Mouse (Mus musculus): ENCODE results near the gene Klf2.

Klf2 gene

GRCm38 (mm10) chr8:72331631-72332030 is 12.8 kb downstream of the Klf2 start:
- in situ Hi-C loops (cut with MboI; ENCODE audit: low sequenced_read_pairs): no loop called here

DNA sequence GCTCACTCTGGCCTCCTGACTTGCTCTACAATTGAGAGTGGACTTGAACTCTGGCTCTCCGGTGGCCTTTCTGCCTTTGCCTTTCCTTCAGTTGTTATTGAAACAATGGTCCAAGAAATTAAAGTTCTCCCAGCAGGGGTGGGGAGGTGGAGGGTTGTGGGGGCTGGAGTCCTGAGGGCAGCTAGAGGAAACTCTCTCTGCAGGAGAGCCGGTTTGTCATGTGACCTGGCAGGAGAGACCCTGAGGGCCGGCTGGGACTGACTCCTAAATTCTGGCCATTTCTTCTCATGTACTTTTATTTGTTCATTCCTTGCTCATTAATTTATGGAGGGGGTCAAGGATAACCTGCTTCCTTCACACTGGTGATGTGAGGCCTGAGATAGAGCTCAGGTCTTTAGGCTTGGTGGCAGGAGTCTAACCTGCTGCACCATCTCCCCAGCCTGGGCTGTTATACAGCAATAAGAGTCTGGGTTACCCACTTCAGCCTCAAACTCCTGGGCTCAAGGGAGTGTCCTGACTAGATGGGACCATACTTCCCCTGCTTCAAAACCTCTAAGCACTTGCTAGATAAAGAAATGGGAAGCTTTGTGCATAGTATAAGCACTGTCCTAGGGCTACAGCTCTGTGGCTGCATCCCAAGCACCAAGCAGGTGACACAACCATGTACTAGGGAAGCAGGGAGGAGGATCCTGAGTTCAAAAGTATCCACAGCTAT is 14.8 kb downstream of the Klf2 start:
- in situ Hi-C loops (cut with MboI; ENCODE audit: low sequenced_read_pairs): no loop called here

GRCm38 (mm10) chr8:72334144-72334641 is 15.4 kb downstream of the Klf2 start:
- in situ Hi-C loops (cut with MboI; ENCODE audit: low sequenced_read_pairs): no loop called here

GRCm38 (mm10) chr8:72336273-72336672 is 17.4 kb downstream of the Klf2 start:
- in situ Hi-C loops (cut with MboI; ENCODE audit: low sequenced_read_pairs): no loop called here

GRCm38 (mm10) chr8:72337034-72337433 is 18.2 kb downstream of the Klf2 start:
- in situ Hi-C loops (cut with MboI; ENCODE audit: low sequenced_read_pairs): no loop called here

- in situ Hi-C loops (cut with MboI; ENCODE audit: low sequenced_read_pairs): no loop called here
These were observed 23.9 kb downstream of the Klf2 start for GRCm38 (mm10) chr8:72342556-72343300.

DNA sequence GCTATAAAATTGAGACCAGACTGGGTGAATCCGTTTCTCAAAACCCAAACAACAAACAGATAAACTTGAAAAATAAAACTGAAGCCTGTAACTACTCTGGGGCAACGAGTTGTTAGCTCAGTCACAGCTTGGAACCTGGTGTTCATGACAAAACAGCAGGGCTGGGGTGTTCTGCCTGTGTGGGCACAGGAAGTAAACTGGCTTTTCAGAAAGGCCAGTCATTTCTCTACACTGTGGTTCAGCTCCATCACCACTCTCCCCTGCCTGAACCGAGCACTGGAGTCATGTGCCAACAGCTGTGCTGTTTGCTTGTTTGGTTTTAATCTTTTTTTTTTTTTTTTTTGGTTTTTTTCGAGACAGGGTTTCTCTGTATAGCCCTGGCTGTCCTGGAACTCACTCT is 24.9 kb downstream of the Klf2 start:
- in situ Hi-C loops (cut with MboI; ENCODE audit: low sequenced_read_pairs): no loop called here

- in situ Hi-C loops (cut with MboI; ENCODE audit: low sequenced_read_pairs): no loop called here
These were observed 28.7 kb downstream of the Klf2 start for GRCm38 (mm10) chr8:72347553-72347952.

DNA sequence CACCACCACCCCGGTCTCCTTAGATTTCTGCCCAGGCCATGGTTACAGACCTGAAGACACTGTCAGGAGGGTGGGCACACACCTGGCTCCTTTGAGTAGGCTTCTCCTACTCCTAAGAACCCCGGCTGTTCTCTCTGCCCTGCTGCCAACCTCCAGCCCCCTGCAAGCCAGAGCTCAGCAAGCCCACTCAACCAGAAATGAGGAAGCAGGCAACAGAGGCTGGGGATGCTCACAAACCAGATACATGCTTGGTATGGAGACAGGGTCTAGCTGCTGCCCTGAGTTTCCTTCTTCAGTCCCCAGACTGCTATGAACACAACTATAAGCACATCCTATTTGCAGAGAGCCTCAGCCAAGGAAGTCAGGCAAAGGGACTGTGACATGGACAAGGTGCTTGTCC is 29.3 kb downstream of the Klf2 start:
- in situ Hi-C loops (cut with MboI; ENCODE audit: low sequenced_read_pairs): no loop called here

DNA sequence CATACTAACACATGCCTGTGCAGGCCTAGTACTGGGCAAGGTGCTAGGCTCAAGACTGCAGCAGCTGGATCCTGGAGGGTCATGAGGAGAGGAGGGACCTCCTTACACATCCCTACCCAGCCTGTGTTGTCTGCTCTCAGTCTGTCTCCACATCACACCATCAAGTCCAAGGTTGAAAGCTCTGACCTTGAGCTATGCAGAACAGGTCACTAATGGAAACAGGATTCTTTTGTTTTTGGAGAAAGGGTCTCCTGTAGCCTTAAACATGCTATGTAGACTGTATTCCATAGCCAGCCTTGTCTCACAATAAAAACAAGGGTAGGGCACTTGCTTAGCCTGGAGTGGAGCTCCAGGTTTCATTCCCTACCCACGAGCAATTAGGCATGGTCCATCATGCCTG is 30.1 kb downstream of the Klf2 start:
- in situ Hi-C loops (cut with MboI; ENCODE audit: low sequenced_read_pairs): no loop called here

- in situ Hi-C loops (cut with MboI; ENCODE audit: low sequenced_read_pairs): no loop called here
These were observed 31.0 kb downstream of the Klf2 start for GRCm38 (mm10) chr8:72349838-72350237.

GRCm38 (mm10) chr8:72350727-72351126 is 31.9 kb downstream of the Klf2 start:
- in situ Hi-C loops (cut with MboI; ENCODE audit: low sequenced_read_pairs): no loop called here

GRCm38 (mm10) chr8:72351405-72352005 is 32.7 kb downstream of the Klf2 start:
- in situ Hi-C loops (cut with MboI; ENCODE audit: low sequenced_read_pairs): no loop called here

GRCm38 (mm10) chr8:72352951-72353699 is 34.3 kb downstream of the Klf2 start:
- in situ Hi-C loops (cut with MboI; ENCODE audit: low sequenced_read_pairs): no loop called here

DNA sequence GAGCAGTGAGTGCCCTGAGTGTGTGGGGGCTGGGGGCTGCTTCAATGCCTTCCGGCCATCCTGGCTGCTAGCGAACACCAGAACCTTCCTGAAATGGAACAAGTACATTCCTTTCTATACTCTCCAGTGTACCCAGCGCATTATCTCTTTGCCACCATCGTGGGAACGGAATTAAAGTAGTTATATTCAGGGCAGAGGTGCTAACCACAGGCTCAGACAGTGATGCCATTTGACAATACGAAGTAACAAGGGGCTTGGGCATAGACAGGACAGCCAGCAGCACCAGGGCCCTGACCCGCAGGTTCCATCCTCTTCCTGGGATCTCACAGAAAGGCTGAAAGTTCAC is 34.8 kb downstream of the Klf2 start:
- in situ Hi-C loops (cut with MboI; ENCODE audit: low sequenced_read_pairs): no loop called here

- in situ Hi-C loops (cut with MboI; ENCODE audit: low sequenced_read_pairs): no loop called here
These were observed 35.4 kb downstream of the Klf2 start for GRCm38 (mm10) chr8:72354272-72354671.

- in situ Hi-C loops (cut with MboI; ENCODE audit: low sequenced_read_pairs): no loop called here
These were observed 37.8 kb downstream of the Klf2 start for GRCm38 (mm10) chr8:72356593-72356992.

DNA sequence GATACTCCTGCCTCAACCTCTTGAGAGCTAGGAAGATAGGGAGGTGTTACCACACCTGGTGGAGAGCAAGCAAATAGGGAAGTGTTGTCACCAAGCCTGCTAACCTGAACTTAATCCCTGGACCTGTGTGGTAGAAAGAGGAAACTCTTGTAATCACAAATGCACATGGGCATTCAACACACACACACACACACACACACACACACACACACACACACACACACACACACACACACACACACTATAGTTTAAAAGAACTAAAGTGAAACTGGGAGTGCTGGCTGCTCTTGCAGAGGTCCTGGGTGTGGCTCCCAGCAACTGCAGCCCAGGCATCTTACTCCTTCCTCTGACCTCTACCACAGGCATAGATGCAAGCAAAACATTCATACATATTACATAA is 41.3 kb downstream of the Klf2 start:
- in situ Hi-C loops (cut with MboI; ENCODE audit: low sequenced_read_pairs): no loop called here

DNA sequence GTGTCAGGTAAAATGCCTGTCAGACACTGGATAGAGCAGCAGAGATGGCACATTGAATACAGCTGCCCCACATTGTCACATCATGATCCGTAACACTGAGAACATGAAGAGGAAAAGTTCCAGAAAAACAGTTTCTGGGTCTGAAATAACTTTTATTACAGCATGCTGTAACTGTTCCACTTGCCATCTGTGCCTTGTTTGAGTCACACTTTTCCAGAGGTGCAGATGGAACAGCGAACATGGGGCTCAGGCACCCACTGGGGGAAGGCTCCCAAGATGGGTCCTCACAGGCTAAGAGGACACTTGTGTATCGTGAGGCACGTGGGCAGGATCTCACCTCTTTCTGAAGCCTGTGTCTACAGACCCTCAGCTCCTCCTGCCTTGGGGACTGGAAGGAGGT is 43.9 kb downstream of the Klf2 start:
- in situ Hi-C loops (cut with MboI; ENCODE audit: low sequenced_read_pairs): no loop called here

- in situ Hi-C loops (cut with MboI; ENCODE audit: low sequenced_read_pairs): no loop called here
These were observed 44.6 kb downstream of the Klf2 start for GRCm38 (mm10) chr8:72363457-72363856.

DNA sequence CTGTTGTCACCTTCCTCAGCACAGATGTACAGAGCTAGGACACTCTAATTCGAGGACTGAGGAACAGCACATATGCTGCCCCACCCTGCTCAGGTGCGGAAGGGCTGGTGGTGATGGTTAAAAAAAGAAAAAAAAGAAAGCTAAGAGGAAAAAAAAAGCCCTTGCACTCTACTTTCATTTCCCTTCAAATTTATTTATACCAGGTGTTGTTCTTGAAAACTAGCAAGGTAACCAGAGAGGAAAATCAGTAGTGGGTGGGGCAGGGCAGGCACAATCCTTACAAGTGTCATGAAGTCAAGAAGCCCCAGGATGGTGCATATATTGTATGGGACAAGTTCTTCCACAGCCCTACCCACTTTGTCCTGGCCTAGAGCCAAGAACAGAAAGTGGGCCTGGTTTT is 46.2 kb downstream of the Klf2 start:
- in situ Hi-C loops (cut with MboI; ENCODE audit: low sequenced_read_pairs): loop anchor here (5.0 kb wide), 1 partner anchor 108 kb away; no protein-coding TSS in a partner anchor

All from CH12F3 (cell line).